Mouse (Mus musculus) heart, postnatal 36 days (tissue): ENCODE results near the gene Plet1. TPM values are rescaled to one million over a fixed set of nuclear protein-coding genes. Genes with fewer than 3 reads are reported as not detected.
A peak's percentile ranks its signal among the peaks of the same experiment; 100 is the strongest.

Experiments used
- DNase-seq, 2 experiments: peaks; one replicate each; pipeline ENCODE4 v3.0.0; 2021 to 2022
- intact Hi-C: fragments of 180-260 bp; cut with DNase I; formaldehyde crosslinking; loops from one replicate; pipeline ENCODE4 v1.15.1; 2025
- total RNA-seq, 2 experiments: library from RNA; stranded (reverse); gene quantifications; 2 replicates each; pipeline ENCODE4 v1.2.3; 2021

Gene Plet1
- total RNA-seq, 2 experiments from 2014 or later = 0.95 to 1.7 TPM

DNA sequence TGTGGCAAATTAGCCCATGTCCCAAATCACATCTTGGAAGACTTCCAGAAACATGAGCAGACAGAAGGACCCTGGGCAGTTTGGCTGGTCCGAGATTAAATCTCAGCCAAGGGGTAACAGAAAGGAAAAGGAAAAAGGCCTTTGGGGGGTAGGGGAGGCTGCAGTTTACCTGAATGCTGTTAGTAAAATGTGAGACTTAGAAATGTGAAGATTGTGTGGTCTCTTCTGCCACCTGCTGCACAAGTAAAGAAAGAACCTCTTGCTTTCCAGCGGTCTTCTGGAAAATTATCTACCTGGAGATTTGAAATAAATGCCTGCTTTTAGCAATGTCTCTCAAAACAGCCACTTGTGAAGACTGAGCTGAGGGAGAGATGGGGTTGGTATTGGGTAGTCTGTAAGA is 36.6 kb downstream of the Plet1 start:
- no peak for DNase-seq
- intact Hi-C loops = loop anchor here (1.0 kb wide), 1 partner anchor 198 kb away; no protein-coding TSS in a partner anchor

DNA sequence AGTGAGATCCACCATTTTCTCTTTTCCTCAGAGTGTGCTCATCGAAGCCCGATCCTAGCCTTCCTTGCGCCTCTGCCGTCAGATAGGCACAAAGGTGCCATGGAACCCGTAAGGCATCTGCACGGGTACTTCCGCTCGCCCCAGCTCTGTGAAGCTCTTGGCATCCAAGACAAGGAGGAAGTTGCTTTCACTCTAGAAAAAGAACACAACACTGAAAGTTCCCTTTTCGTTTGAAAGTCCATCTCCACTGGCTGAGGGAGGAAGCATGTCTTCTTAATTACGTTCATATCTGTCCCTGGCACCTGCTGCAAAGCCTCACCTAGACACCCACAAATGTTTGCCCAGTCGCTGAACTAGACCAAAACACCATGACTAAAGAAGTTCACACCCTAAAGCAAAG is 39.0 kb downstream of the Plet1 start:
- DNase-seq = no peak

GRCm38 (mm10) chr9:50533791-50534190 is 39.5 kb downstream of the Plet1 start:
- no peak for DNase-seq
- intact Hi-C loops = no loop called here

More for the DNA sequence above, 39.0 kb downstream of the Plet1 start:
- intact Hi-C loops = no loop called here

DNA sequence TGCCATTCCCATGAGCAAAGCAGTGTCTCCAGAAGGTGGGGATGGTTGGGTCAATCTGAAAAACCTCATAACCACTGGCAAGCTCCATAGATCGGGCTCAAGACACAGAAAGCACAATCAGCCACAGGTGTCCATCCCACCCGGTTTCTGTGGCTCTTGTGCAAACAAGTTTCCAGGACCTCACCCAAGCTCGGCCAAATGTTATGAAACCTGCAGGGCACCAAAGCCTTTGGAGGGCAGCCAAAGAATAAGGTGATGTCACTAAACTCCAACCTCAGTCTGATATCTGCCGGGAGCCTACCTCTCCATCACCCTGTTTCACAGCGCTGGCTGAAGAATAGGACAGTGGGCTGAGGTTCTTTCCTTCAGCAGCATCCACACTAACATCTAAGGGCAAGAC is 41.6 kb downstream of the Plet1 start:
- DNase-seq = no peak
- intact Hi-C loops = no loop called here

GRCm38 (mm10) chr9:50536603-50537135 is 42.3 kb downstream of the Plet1 start:
- no peak for DNase-seq
- intact Hi-C loops = no loop called here

DNA sequence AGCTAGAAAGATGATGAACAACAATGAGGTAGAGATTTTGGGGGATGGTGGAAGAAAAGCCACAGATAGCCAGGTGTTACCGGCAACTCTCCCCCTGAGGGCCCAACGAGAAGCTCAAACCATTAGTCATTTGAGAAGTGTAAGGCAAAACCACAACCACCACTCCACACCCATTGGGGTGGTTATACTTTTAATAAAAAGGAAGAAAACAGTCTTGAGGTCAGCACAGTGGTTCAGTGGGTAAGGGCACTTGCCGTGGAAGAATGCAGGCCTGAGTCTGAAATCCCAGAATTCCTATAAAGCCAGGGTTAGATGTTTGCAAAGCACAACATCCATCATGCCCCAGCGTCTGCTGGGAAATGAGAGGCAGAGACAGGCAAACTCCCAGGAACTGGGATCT is 43.0 kb downstream of the Plet1 start:
- intact Hi-C loops = no loop called here
- DNase-seq = no peak

DNA sequence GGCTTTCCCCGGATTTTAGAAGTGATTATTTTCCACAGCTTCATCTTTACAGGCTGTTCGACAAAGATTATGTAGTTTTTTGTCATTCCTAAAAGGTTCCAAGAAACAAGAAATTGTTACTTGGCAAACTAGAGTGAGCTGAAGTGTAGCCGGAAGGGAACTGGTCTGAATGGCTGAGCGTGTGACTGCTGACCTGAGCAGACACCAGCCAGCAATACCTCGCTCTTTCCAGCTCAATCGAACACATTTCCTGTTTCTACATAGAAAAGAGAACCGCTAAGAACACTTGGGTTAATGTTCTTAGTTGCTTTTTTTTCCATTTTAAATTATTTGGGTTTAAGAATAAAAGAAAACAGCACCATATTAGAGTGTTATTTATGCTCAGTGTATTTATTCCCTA is 45.8 kb downstream of the Plet1 start:
- no peak for DNase-seq
- intact Hi-C loops = no loop called here

- DNase-seq = no peak
- intact Hi-C loops = no loop called here
These were observed 48.1 kb downstream of the Plet1 start for GRCm38 (mm10) chr9:50542401-50542800.

DNA sequence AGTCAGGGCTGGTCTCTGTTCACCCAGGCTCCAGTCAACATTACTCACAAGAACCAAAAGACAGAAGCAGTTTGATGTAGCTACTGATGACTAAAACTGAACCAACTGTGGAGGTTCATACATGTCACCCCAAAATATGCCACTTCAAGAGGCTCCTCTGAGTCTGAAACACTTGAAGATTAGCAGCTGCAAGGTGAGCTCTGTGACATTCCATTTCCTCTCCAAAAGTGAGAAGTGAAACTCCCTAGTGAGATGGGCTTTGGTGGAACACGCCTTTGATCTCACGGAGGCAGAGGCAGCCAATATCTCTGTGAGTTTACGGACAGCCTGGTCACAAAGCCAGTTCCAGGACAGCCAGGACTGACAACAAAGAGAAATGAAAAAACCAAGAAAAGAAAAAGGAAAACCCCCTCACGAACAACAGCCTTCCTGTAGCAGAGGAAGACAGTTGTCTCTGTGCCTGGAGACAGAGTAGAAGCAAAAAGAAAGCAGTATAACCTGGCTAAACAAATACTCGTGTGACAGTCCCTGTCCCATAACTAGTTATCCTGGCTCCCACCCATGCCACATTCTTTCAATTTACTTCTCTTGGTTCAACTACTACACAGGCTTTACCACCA is 53.6 kb downstream of the Plet1 start:
- no peak for DNase-seq
- intact Hi-C loops = no loop called here

GRCm38 (mm10) chr9:50548936-50549335 is 54.6 kb downstream of the Plet1 start:
- DNase-seq = no peak
- intact Hi-C loops = no loop called here

DNA sequence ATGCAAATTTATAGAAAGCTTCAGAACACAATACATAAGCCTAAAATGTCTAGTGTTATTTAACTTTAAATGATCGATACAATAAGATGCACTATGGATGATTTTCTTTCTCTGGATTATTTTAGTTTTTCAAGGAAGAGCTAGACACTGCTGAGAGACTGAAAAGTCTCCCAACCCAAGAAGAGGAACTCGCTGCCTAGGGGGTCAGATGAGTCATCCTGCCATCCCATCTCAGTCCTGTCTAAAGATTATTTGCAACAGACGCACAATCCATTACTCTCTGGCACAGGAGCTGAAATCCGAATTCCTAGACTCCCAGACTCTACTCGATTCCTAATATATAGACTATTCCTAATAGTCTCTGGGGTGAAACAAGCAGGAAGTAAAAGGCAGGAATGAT is 57.9 kb downstream of the Plet1 start:
- DNase-seq = no peak
- intact Hi-C loops = no loop called here

DNA sequence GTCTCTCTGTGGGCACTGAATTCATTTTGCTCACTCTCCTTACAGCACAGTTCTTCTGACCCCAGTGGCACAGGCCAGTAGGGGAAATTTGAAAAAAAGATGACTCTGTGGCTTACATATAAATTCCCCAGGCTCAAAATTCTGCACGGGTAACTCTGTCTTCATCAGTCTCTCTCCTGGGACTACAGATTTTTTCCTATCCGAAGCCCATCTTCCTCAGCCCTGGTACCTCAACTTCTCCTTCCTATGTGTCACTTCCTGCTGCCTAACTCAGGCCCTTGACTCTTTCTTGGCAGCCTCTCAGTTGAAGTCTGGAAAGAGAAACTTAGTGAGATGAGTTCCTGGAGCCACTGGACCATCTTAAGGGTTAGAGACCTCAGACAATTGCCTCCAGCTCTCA is 59.2 kb downstream of the Plet1 start:
- DNase-seq = no peak

DNA sequence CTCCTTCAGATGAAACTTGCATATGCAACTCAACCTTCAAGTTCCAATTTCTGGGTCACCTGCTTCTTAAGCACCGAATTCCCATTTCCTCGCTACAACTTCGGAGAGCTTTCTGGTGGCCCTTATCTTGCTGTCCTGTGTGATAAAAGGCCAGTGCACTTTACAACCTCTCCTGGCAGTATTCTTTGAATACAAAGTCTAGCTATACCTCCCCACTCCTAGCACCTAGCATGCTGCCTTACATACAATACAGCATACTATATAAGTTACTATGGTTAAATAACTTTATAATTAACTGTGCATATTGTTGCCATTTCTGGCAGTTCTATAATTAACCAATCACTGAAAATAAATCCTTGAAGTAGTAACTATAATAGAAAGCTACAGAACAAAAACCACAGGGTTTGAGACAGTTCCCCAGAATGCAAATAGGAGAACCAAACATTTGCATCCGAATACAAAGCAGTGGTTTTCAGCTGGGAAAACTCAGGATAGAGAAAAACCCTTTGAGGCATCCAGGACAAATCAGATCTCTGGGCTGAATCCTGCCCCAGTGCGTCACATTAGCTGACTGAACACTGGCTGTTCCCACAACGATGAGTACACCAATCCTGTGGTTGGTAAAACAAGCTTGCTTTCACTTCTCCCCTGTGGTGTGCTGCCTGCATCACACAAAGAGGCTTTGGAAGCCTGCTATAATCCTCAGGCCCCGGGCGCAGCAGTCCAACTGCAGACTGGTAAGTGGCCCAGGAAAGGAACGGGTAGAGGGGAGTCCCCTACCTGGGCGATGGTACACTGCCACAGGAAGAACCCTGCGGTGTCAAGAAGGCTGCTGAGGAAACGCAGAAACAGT is 60.1 kb downstream of the Plet1 start, which contains the start of gene Il18:
Il18 (plus strand) TSS at position 587 of the 853 bp plus-strand sequence.
- intact Hi-C loops = no loop called here
- DNase-seq = peak; percentile 18 to 22

More for the DNA sequence above, 59.2 kb downstream of the Plet1 start:
- intact Hi-C loops = no loop called here

- DNase-seq = no peak
- intact Hi-C loops = no loop called here
These were observed 60.7 kb downstream of the Plet1 start, which contains the start of gene Bco2 for GRCm38 (mm10) chr9:50555094-50555446. Gene Bco2, minus strand, starts transcription at chr9:50555181.

Other genes with a start within 250 kb of the Plet1 start
- 100 to 1,000 TPM; 420 to 495 TPM for gene Rpl10-ps3, start 149.6 kb upstream of the Plet1 start, total RNA-seq
- 10 to 100 TPM; 26.0 to 31.2 TPM for gene Pts, start 34.2 kb downstream of the Plet1 start, total RNA-seq
- 1 to 10 TPM in 1 of 2 experiments, under 1 TPM in 1; 0.84 to 1.8 TPM for gene Il18, start 60.3 kb downstream of the Plet1 start, total RNA-seq
- gene Bco2, start 60.7 kb downstream of the Plet1 start, total RNA-seq = under 1 TPM; 0.42 to 0.49 TPM
- gene Tex12, start 66.8 kb downstream of the Plet1 start, total RNA-seq = not detected
- 100 to 1,000 TPM; 693 to 712 TPM for gene Sdhd, start 109.3 kb downstream of the Plet1 start, total RNA-seq
- gene Timm8b, start 109.4 kb downstream of the Plet1 start, total RNA-seq = 100 to 1,000 TPM; 271 to 284 TPM
- gene Pih1d2, start 122.8 kb downstream of the Plet1 start, total RNA-seq = under 1 TPM in 1 of 2 experiments, not detected in 1; 0.65 TPM
- gene Nkapd1, start 122.9 kb downstream of the Plet1 start, total RNA-seq = 10 to 100 TPM; 13.0 to 16.5 TPM
- gene Dlat, start 165.3 kb downstream of the Plet1 start, total RNA-seq = 100 to 1,000 TPM; 399 to 460 TPM
- gene Dixdc1, start 245.0 kb downstream of the Plet1 start, total RNA-seq = 1 to 10 TPM; 4.2 to 7.4 TPM